Mouse (Mus musculus) liver, adult 2 months (tissue): Measurements from ENCODE around the gene Klhl22.

Experiments used
- CTCF ChIP-seq: fragments of 200-500 bp; IDR thresholded peaks from 2 replicates; pipeline ENCODE4 v1.5.1; 2011; ENCODE audit warnings: low read depth, low read length, control low read depth
- POLR2A ChIP-seq: fragments of 200-500 bp; IDR thresholded peaks from 2 replicates; pipeline ENCODE4 v1.6.1; 2011; ENCODE audit warnings: low read length, control low read depth; ENCODE audit not compliant: insufficient read depth; ENCODE audit errors: extremely low read depth

DNA sequence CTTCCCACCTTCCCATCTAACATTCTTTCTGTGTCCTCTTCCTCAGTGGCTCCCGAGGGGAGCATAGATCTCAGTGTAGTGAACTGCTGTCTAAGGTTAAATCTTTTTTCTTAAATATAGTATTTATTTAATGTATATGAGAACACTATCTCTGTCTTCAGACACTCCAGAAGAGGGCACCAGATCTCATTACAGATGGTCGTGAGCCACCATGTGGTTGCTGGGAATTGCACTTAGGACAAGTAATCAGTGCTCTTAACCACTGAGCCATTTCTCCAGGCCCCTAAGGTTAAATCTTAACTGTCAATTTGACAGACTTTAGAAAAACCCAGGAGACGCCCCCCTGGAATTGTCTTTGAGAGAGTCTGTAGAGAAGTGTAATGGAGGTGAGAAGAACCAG is 27.4 kb upstream of the Klhl22 start:
- no peak for TF ChIP-seq CTCF
- TF ChIP-seq POLR2A = no peak
